Mouse (Mus musculus) liver, postnatal 0 days (tissue): Measurements from ENCODE around the gene Slc25a44. TPM values are rescaled to one million over a fixed set of nuclear protein-coding genes. Genes with fewer than 3 reads are reported as not detected.
A peak's percentile ranks its signal among the peaks of the same experiment; 100 is the strongest.

Experiments used
- ATAC-seq: fragments of 200-750 bp; cut with Nextera tagmentation; 2 replicates; pipeline ENCODE4 v1.8.0; 2017; ENCODE audit warnings: mild to moderate bottlenecking, moderate library complexity
- DNase-seq: peaks from one replicate; pipeline ENCODE4 v3.0.0-alpha.2; 2016
- H3K27ac ChIP-seq: fragments of 300-500 bp; sonication (generic); 2 replicates; pipeline ENCODE4 v1.5.1; 2014; ENCODE audit warnings: antibody characterized with exemption, moderate library complexity, mild to moderate bottlenecking, low read depth
- H3K27me3 ChIP-seq: fragments of 300-500 bp; sonication (generic); 2 replicates; pipeline ENCODE4 v1.6.1; 2014; ENCODE audit warnings: low read length, control low read depth, mixed read lengths; ENCODE audit not compliant: insufficient read depth
- H3K36me3 ChIP-seq: fragments of 300-500 bp; sonication (generic); replicated peaks from 2 replicates; pipeline ENCODE4 v1.6.1; 2014; ENCODE audit warnings: mild to moderate bottlenecking, control low read depth, low read length, moderate library complexity, mixed read lengths; ENCODE audit not compliant: insufficient read depth
- H3K4me1 ChIP-seq: fragments of 300-500 bp; sonication (generic); 2 replicates; pipeline ENCODE4 v1.6.1; 2014; ENCODE audit warnings: antibody characterized with exemption, mild to moderate bottlenecking, control low read depth; ENCODE audit not compliant: insufficient read depth
- H3K4me2 ChIP-seq: fragments of 300-500 bp; sonication (generic); 2 replicates; pipeline ENCODE4 v1.6.1; 2014; ENCODE audit warnings: low read depth, mild to moderate bottlenecking, low read length, moderate library complexity, mixed read lengths
- H3K4me3 ChIP-seq: fragments of 300-500 bp; sonication (generic); 2 replicates; pipeline ENCODE4 v1.5.1; 2014; ENCODE audit warnings: low read depth, low read length
- H3K9ac ChIP-seq: fragments of 300-500 bp; sonication (generic); replicated peaks from 2 replicates; pipeline ENCODE4 v1.6.1; 2014; ENCODE audit warnings: mild to moderate bottlenecking, moderate library complexity
- H3K9me3 ChIP-seq: fragments of 300-500 bp; sonication (generic); 2 replicates; pipeline ENCODE4 v1.6.1; 2016; ENCODE audit warnings: mild to moderate bottlenecking, control low read depth, low read length, mixed read lengths
- CTCF ChIP-seq: sonication (generic); IDR thresholded peaks from 2 replicates; pipeline ENCODE4 v1.5.1; 2016; ENCODE audit warnings: antibody characterized with exemption, low read depth
- EP300 ChIP-seq: IDR thresholded peaks from 2 replicates; pipeline ENCODE4 v1.6.1; 2016; ENCODE audit warnings: antibody characterized with exemption, low read depth, mild to moderate bottlenecking
- WGBS: fragments of 180-500 bp; shearing (Covaris S2); extraction: QIAGEN DNeasy Blood & Tissue Kit; methylation state at CpG from one replicate; pipeline ENCODE4 v1.1.7; 2014; ENCODE audit not compliant: insufficient replicate concordance; 5-methylcytosine and 5-hydroxymethylcytosine counted together
- polyA plus RNA-seq: library from polyadenylated mRNA; unstranded; fragments of >200 nt; fragmentation: Nextera tagmentation; extraction: Ambion mirVana; gene quantifications from 2 replicates; pipeline ENCODE4 v1.2.1, GENCODE M21; 2015

Slc25a44 gene
- polyA plus RNA-seq, 1 experiment from 2014 or later, result 9.0 TPM

DNA sequence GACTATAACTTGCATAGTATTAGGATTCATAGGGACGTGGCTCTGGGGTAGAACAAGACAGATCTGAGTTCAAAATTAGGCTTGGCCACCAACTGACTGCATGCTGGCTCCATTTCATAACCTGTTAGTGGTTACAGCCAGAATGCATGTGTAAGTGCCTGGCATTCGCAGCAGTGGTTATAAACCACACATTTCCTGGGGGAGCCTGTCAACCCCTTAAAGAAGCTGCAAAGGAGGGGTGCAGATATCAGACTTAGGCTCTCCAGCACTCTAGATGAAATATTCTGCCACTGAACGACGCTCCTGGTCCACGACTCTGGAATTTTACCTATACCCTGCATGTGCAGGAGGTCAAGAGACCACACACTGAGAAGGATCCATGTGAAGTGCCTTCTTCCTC lies 27.3 kb upstream of the Slc25a44 start:
- Histone ChIP-seq H3K4me3 (no peak overlapping the region), H3K36me3 (peaks cover 29% of the 10 kb centered on the region), H3K9ac (no peak overlapping the region), H3K9me3 (no peaks in the 10 kb centered on the region), H3K27me3 (peaks cover 4% of the 10 kb centered on the region; the same call in 1 of the 2 replicates), H3K4me1 (peaks cover 41% of the 10 kb centered on the region), H3K27ac (no peak overlapping the region), H3K4me2 (no peak overlapping the region)
- TF ChIP-seq EP300 (no peak), CTCF (no peak)
- DNase-seq (no peak), ATAC-seq (no peak)
- 53% methylated on average over 5 of the region's 5 CpGs for WGBS

DNA sequence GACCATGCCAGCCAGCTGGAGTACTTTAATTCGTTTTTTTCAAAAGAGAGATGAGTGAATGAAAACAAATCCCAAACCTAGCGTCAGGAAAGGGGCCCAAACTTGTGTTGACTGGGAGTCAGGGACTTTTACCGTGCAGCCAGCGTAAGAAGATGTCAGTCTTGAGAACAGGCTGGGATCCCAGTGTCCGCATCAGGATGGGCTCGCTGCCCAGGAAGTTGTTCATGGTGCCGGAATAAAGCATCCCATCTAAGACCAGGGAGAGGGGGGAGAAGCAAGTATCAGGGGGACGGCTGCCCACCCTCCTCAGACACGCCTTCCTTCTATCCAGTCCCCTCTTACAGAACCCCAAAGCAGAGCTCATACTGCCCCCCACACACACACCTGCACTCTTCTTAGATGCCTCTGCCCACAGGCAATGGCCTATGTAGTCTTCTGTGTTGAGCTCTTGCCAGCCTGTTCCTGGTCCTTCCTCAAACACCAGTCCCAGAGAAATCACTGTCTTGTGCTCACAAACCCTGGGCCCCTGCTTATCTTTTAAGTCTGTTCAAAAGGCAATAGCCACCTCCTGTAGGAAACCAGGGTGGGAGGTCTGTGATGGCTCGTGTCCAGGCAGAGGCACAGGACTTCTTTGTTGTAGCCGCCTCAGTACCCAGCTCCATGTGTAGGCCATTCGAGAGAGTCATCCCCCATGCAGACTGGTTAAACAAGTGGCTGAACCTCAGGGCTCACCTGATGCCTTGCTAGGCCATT lies 25.6 kb upstream of the Slc25a44 start:
- 72% methylated on average over 12 of the region's 12 CpGs for WGBS
- no peak for ATAC-seq

DNA sequence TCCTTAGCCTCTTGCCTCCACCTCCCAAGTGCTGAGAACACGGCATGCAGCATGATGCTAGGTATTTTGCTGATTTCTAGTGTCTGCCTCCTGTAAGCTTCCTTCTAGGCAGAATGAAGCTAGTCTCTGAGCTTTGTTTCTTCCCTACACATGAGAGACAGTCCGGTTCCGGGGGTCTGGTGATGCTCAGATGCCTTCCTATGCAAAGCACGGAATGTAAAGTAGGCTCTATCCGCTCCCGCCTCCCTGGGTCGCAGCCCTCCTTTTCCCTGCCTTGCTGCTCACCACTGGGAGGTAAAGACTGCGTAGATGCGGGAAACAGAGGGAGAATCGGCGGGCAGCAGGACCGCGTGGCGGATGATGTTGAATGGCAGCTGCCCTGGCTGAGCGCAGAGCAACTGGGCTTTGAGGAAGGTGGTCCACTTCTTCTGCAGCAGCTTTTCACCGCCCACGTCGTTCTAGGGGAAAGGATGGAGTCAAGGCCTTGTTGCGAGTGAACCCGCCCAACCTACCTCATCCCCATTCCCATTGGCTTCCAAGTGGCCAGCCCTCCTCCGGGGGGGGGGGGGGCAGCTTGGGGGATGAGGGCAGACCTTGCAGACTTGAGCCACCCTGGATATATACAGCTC lies 24.6 kb upstream of the Slc25a44 start:
- Histone ChIP-seq H3K4me1 (peaks cover 29% of the 10 kb centered on the region), H3K36me3 (peaks cover 34% of the 10 kb centered on the region), H3K9ac (no peak overlapping the region), H3K27me3 (peaks cover 4% of the 10 kb centered on the region; the same call in 1 of the 2 replicates), H3K27ac (no peak overlapping the region), H3K9me3 (no peaks in the 10 kb centered on the region), H3K4me2 (0 out of 2 replicates have a peak overlapping the region, but pooled peaks have one; percentile 9), H3K4me3 (no peak overlapping the region)
- 33% methylated on average over 21 of the region's 21 CpGs for WGBS
- no peak for DNase-seq
- TF ChIP-seq CTCF, result no peak
- TF ChIP-seq EP300, result no peak
- ATAC-seq, result no peak

More for the DNA sequence above, 25.6 kb upstream of the Slc25a44 start:
- H3K36me3 ChIP-seq, result peaks cover 34% of the 10 kb centered on the region
- H3K4me1 ChIP-seq, result peaks cover 38% of the 10 kb centered on the region
- H3K27me3 ChIP-seq, result peaks cover 4% of the 10 kb centered on the region; the same call in 1 of the 2 replicates
- no peak for TF ChIP-seq EP300
- no peak for TF ChIP-seq CTCF
- no peak overlapping the region for H3K27ac ChIP-seq
- H3K9ac ChIP-seq, result no peak overlapping the region
- H3K4me2 ChIP-seq, result no peak overlapping the region
- no peak for DNase-seq
- H3K9me3 ChIP-seq, result no peaks in the 10 kb centered on the region
- H3K4me3 ChIP-seq, result no peak overlapping the region

DNA sequence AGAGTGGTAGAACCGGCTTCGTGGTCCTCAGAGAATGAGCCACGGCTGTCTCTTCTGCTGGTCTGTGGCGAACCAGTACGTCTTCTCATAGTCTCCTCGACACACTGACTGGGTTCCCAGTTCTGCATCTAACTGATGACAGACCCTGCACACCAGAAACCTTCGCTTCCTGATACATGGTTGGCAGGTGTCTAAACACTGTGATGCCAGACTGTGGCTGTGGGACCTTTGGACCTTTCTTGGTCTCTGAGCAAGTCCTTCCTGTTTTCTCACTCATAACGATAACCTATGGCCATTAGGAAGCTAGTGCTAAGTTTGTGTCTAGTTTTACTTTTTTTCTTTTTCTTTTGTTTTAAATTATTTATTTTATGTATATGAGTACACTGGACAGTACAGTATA lies 23.5 kb upstream of the Slc25a44 start:
- no peak for ATAC-seq
- DNase-seq, result no peak
- Histone ChIP-seq H3K27ac (0 out of 2 replicates have a peak overlapping the region, but pooled peaks have one; percentile 24), H3K4me3 (no peak overlapping the region), H3K4me2 (no peak overlapping the region), H3K27me3 (peaks cover 4% of the 10 kb centered on the region; the same call in 1 of the 2 replicates), H3K9ac (no peak overlapping the region), H3K36me3 (peaks cover 34% of the 10 kb centered on the region), H3K4me1 (peaks cover 27% of the 10 kb centered on the region), H3K9me3 (no peaks in the 10 kb centered on the region)
- no peak for TF ChIP-seq CTCF
- TF ChIP-seq EP300, result no peak
- 42% methylated on average over 8 of the region's 8 CpGs for WGBS

DNA sequence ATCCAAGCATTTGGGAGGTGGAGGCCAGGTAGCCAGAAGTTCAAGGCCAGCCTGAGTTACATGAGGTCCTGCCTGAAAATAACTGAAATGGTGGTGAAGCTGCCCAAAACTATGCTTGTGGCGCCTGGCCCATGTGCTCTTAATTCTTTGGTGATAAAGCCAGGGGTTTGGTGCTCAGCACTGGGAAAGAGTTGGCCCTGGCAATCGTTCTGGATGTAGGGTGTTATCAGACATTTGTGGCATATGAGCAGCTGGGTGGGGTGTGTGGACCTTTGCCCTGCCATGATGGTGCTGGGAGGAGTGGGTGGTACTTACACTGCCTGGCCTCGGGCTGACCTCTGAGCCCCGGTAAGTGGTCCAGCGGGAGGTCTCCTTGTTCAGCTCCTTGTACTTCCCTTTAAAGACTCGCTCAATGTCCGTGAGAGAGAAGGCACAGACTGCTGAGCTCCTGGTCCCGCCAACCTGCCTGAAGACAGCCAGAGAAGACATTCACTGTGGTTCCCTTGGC lies 22.8 kb upstream of the Slc25a44 start:
- DNase-seq (no peak), ATAC-seq (no peak)
- Histone ChIP-seq H3K27me3 (peaks cover 4% of the 10 kb centered on the region; the same call in 1 of the 2 replicates), H3K4me2 (no peak overlapping the region), H3K4me1 (peaks cover 27% of the 10 kb centered on the region), H3K27ac (0 out of 2 replicates have a peak overlapping the region, but pooled peaks have one; percentile 24), H3K36me3 (peaks cover 30% of the 10 kb centered on the region), H3K9me3 (no peaks in the 10 kb centered on the region), H3K9ac (no peak overlapping the region), H3K4me3 (no peak overlapping the region)
- TF ChIP-seq EP300 (no peak), CTCF (no peak)
- WGBS, result 56% methylated on average over 8 of the region's 8 CpGs

DNA sequence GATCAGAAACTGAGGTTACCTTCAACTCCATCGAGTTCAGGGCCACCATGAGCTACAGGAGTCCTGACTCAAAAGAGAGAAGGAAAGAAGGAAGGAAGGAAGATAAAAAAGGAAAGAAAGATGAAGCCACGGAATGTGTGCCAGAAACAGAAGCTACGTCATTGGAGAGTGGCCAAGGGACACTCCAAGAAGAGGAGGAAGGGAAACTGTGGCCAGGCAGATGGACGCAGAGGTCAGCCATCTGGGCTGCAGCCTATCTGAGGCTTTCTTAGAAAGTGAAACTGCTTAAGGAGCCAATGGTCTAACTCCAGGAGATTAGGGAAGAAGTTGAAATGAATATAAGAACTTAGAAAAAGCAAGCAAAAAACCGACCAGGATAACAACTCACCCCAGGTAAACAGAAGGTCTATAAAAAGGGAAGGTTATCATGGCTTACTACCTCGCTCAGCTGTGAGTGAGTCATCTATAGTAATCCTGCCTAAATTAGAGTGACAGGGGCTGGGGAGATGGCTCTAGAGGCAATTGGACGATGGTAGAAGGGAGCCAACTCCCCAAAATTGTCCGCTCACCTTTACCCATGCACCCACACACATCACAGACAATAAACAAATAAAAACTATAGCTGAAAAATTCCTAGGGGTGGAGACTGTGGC lies 21.7 kb upstream of the Slc25a44 start:
- ATAC-seq, result no peak
- 44% methylated on average over 8 of the region's 8 CpGs for WGBS
- H3K9ac ChIP-seq, result no peak overlapping the region
- no peaks in the 10 kb centered on the region for H3K9me3 ChIP-seq
- no peak overlapping the region for H3K4me3 ChIP-seq
- no peak for DNase-seq
- TF ChIP-seq EP300 (no peak), CTCF (no peak)
- H3K27ac ChIP-seq, result 0 out of 2 replicates have a peak overlapping the region, but pooled peaks have one; percentile 22
- peaks cover 4% of the 10 kb centered on the region; the same call in 1 of the 2 replicates for H3K27me3 ChIP-seq
- peak overlapping the region; percentile 22; the same call in 1 of the 2 replicates for H3K4me2 ChIP-seq
- H3K4me1 ChIP-seq, result peaks cover 34% of the 10 kb centered on the region
- H3K36me3 ChIP-seq, result peaks cover 25% of the 10 kb centered on the region
